Mouse (Mus musculus) limb, embryonic 13.5 days (tissue): ENCODE data around the gene Gm11555. TPM values are rescaled to one million over a fixed set of nuclear protein-coding genes. Genes with fewer than 3 reads are reported as not detected.
"Not testable (repeated sequence)": the region's sequence is repeated elsewhere in the genome, so short reads cannot be mapped to it uniquely, and the experiment has no call there.

ENCODE experiments used
- ATAC-seq: fragments of 200-750 bp; cut with Nextera tagmentation; 2 replicates; pipeline ENCODE4 v1.8.0; 2017; ENCODE audit warnings: low read depth, moderate number of reproducible peaks, moderate TSS enrichment; ENCODE audit not compliant: low FRiP score
- H3K27ac ChIP-seq: fragments of 300-500 bp; sonication (generic); 2 replicates; pipeline ENCODE4 v1.5.1; 2015; ENCODE audit warnings: inconsistent platforms, mild to moderate bottlenecking, moderate library complexity
- H3K27me3 ChIP-seq: fragments of 300-500 bp; sonication (generic); 2 replicates; pipeline ENCODE4 v1.6.1; 2015; ENCODE audit warnings: mild to moderate bottlenecking, inconsistent platforms
- H3K36me3 ChIP-seq: fragments of 300-500 bp; sonication (generic); 2 replicates; pipeline ENCODE4 v1.6.1; 2015; ENCODE audit warnings: inconsistent platforms, mild to moderate bottlenecking, moderate library complexity
- H3K4me1 ChIP-seq: fragments of 300-500 bp; sonication (generic); 2 replicates; pipeline ENCODE4 v1.6.1; 2015; ENCODE audit warnings: inconsistent platforms
- H3K4me2 ChIP-seq: fragments of 300-500 bp; sonication (generic); replicated peaks from 2 replicates; pipeline ENCODE4 v1.6.1; 2015; ENCODE audit warnings: inconsistent platforms, mild to moderate bottlenecking, moderate library complexity
- H3K4me3 ChIP-seq: fragments of 300-500 bp; sonication (generic); 2 replicates; pipeline ENCODE4 v1.5.1; 2015; ENCODE audit warnings: moderate library complexity, mild to moderate bottlenecking, inconsistent platforms
- H3K9ac ChIP-seq: fragments of 300-500 bp; sonication (generic); 2 replicates; pipeline ENCODE4 v1.6.1; 2015; ENCODE audit warnings: mild to moderate bottlenecking, inconsistent platforms
- H3K9me3 ChIP-seq: fragments of 300-500 bp; sonication (generic); 2 replicates; pipeline ENCODE4 v1.6.1; 2016; ENCODE audit warnings: inconsistent platforms
- WGBS: fragments of 180-500 bp; shearing (Covaris S2); methylation state at CpG from one replicate; pipeline ENCODE4 v1.1.7; 2015; 5-methylcytosine and 5-hydroxymethylcytosine counted together
- polyA plus RNA-seq: library from polyadenylated mRNA; unstranded; fragments of >200 nt; fragmentation: Nextera tagmentation; extraction: Ambion mirVana; gene quantifications from 2 replicates; pipeline ENCODE4 v1.2.1, GENCODE M21; 2015

Gm11555 gene
- polyA plus RNA-seq, 1 experiment from 2014 or later = not detected

- no peak overlapping the region for H3K9ac ChIP-seq
- ATAC-seq = no peak
- no peak overlapping the region for H3K27ac ChIP-seq
- 0 out of 2 replicates have a peak, but pooled peaks cover 4% of the 10 kb centered on the region for H3K4me1 ChIP-seq
- no peak overlapping the region for H3K4me2 ChIP-seq
- WGBS = 5% methylated on average over 1 of the region's 1 CpGs
- no peak overlapping the region for H3K4me3 ChIP-seq
- no peaks in the 10 kb centered on the region; the same call in 1 of the 2 replicates for H3K27me3 ChIP-seq
- H3K36me3 ChIP-seq = no peaks in the 10 kb centered on the region
- no peaks in the 10 kb centered on the region for H3K9me3 ChIP-seq
These were observed 9.1 kb downstream of the Gm11555 start for GRCm38 (mm10) chr11:99640926-99641325.

- H3K27me3 ChIP-seq = 0 out of 2 replicates have a peak, but pooled peaks cover 2% of the 10 kb centered on the region
- 59% methylated on average over 1 of the region's 1 CpGs for WGBS
- H3K4me1 ChIP-seq = 0 out of 2 replicates have a peak, but pooled peaks cover 4% of the 10 kb centered on the region
- H3K36me3 ChIP-seq = no peaks in the 10 kb centered on the region
- no peak overlapping the region for H3K4me2 ChIP-seq
- no peak for ATAC-seq
- no peak overlapping the region for H3K4me3 ChIP-seq
- H3K27ac ChIP-seq = no peak overlapping the region
- no peak overlapping the region for H3K9ac ChIP-seq
- H3K9me3 ChIP-seq = no peaks in the 10 kb centered on the region
These were observed 12.9 kb downstream of the Gm11555 start for GRCm38 (mm10) chr11:99637086-99637485.

GRCm38 (mm10) chr11:99634653-99635134, 15.3 kb downstream of the Gm11555 start, which contains the start of gene Krtap4-2:
Krtap4-2 (minus strand) TSS chr11:99635084.
- WGBS = 27% methylated on average over 8 of the region's 8 CpGs
- H3K36me3 ChIP-seq = no peaks in the 10 kb centered on the region
- H3K9me3 ChIP-seq = no peaks in the 10 kb centered on the region
- H3K4me1 ChIP-seq = no peaks in the 10 kb centered on the region
- H3K27me3 ChIP-seq = 0 out of 2 replicates have a peak, but pooled peaks cover 2% of the 10 kb centered on the region
- no peak within 1 kb of the TSS for H3K4me3 ChIP-seq
- no peak within 1 kb of the TSS for H3K4me2 ChIP-seq
- no peak for ATAC-seq
- H3K27ac ChIP-seq = no peak within 1 kb of the TSS
- H3K9ac ChIP-seq = no peak within 1 kb of the TSS

GRCm38 (mm10) chr11:99633293-99633692, 16.7 kb downstream of the Gm11555 start:
- 70% methylated on average over 2 of the region's 2 CpGs for WGBS

GRCm38 (mm10) chr11:99630890-99631289, 19.1 kb downstream of the Gm11555 start:
- no peaks in the 10 kb centered on the region for H3K4me1 ChIP-seq
- H3K27me3 ChIP-seq = peaks cover 5% of the 10 kb centered on the region; the same call in 1 of the 2 replicates
- no peak overlapping the region for H3K4me2 ChIP-seq
- WGBS = 69% methylated on average over 3 of the region's 3 CpGs
- no peak overlapping the region for H3K9ac ChIP-seq
- no peak overlapping the region for H3K4me3 ChIP-seq
- no peak for ATAC-seq
- no peaks in the 10 kb centered on the region for H3K36me3 ChIP-seq
- no peak overlapping the region for H3K27ac ChIP-seq
- no peaks in the 10 kb centered on the region for H3K9me3 ChIP-seq

More at GRCm38 (mm10) chr11:99633293-99633692, 16.7 kb downstream of the Gm11555 start:
- no peaks in the 10 kb centered on the region for H3K36me3 ChIP-seq
- ATAC-seq = no peak
- H3K4me2 ChIP-seq = no peak overlapping the region
- no peak overlapping the region for H3K27ac ChIP-seq
- no peaks in the 10 kb centered on the region for H3K4me1 ChIP-seq
- H3K4me3 ChIP-seq = no peak overlapping the region
- no peaks in the 10 kb centered on the region for H3K9me3 ChIP-seq
- H3K9ac ChIP-seq = no peak overlapping the region
- H3K27me3 ChIP-seq = 0 out of 2 replicates have a peak, but pooled peaks cover 2% of the 10 kb centered on the region

GRCm38 (mm10) chr11:99628138-99628537, 21.9 kb downstream of the Gm11555 start, which contains the start of gene Krtap4-1:
Krtap4-1 (minus strand) TSS chr11:99628238.
- Histone ChIP-seq H3K27ac (no peak within 1 kb of the TSS), H3K4me3 (no peak within 1 kb of the TSS), H3K4me1 (no peaks in the 10 kb centered on the region), H3K9me3 (no peaks in the 10 kb centered on the region), H3K36me3 (no peaks in the 10 kb centered on the region), H3K27me3 (peaks cover 3% of the 10 kb centered on the region; the same call in 1 of the 2 replicates), H3K4me2 (no peak within 1 kb of the TSS), H3K9ac (no peak within 1 kb of the TSS)
- 81% methylated on average over 4 of the region's 4 CpGs for WGBS
- ATAC-seq = no peak

GRCm38 (mm10) chr11:99620335-99620734, 29.7 kb downstream of the Gm11555 start, which contains the start of gene Gm11562:
Gm11562 (minus strand) TSS chr11:99620435.
- no peaks in the 10 kb centered on the region for H3K27me3 ChIP-seq
- H3K4me2 ChIP-seq = no peak within 1 kb of the TSS
- 78% methylated on average over 2 of the region's 2 CpGs for WGBS
- H3K9ac ChIP-seq = no peak within 1 kb of the TSS
- H3K9me3 ChIP-seq = no peaks in the 10 kb centered on the region
- H3K36me3 ChIP-seq = no peaks in the 10 kb centered on the region
- H3K4me1 ChIP-seq = no peaks in the 10 kb centered on the region
- no peak within 1 kb of the TSS for H3K4me3 ChIP-seq
- no peak within 1 kb of the TSS for H3K27ac ChIP-seq
- no peak for ATAC-seq

- Histone ChIP-seq H3K27ac (no peak within 1 kb of the TSS), H3K27me3 (no peaks in the 10 kb centered on the region), H3K9ac (no peak within 1 kb of the TSS), H3K4me2 (no peak within 1 kb of the TSS), H3K36me3 (no peaks in the 10 kb centered on the region), H3K4me3 (no peak within 1 kb of the TSS), H3K9me3 (no peaks in the 10 kb centered on the region), H3K4me1 (no peaks in the 10 kb centered on the region)
- no peak for ATAC-seq
- 76% methylated on average over 3 of the region's 3 CpGs for WGBS
These were observed 35.2 kb downstream of the Gm11555 start, which contains the start of gene Krtap2-4 for GRCm38 (mm10) chr11:99614796-99615363. Krtap2-4 (minus strand) TSS chr11:99614846.

- not testable (repeated sequence) for H3K27ac ChIP-seq, ATAC-seq, H3K9ac ChIP-seq, H3K4me3 ChIP-seq, H3K4me2 ChIP-seq, H3K4me1 ChIP-seq, H3K9me3 ChIP-seq, H3K27me3 ChIP-seq, H3K36me3 ChIP-seq
- 24% methylated on average over 2 of the region's 2 CpGs for WGBS
These were observed 39.9 kb downstream of the Gm11555 start, which contains the start of gene Gm11937 for GRCm38 (mm10) chr11:99610089-99610488. Gm11937 (minus strand) TSS chr11:99610189.

- no peak overlapping the region for H3K4me3 ChIP-seq
- H3K27me3 ChIP-seq = no peaks in the 10 kb centered on the region
- H3K4me2 ChIP-seq = no peak overlapping the region
- H3K27ac ChIP-seq = no peak overlapping the region
- H3K9me3 ChIP-seq = no peaks in the 10 kb centered on the region
- H3K36me3 ChIP-seq = no peaks in the 10 kb centered on the region
- no peak overlapping the region for H3K9ac ChIP-seq
- no peaks in the 10 kb centered on the region for H3K4me1 ChIP-seq
- WGBS = 62% methylated on average over 1 of the region's 1 CpGs
- ATAC-seq = no peak
These were observed 40.9 kb downstream of the Gm11555 start for GRCm38 (mm10) chr11:99609126-99609525.

GRCm38 (mm10) chr11:99603208-99603607, 46.8 kb downstream of the Gm11555 start, which contains the start of gene Gm11938:
Gm11938 (minus strand) TSS chr11:99603308.
- H3K9ac ChIP-seq, H3K36me3 ChIP-seq, ATAC-seq, H3K27me3 ChIP-seq, H3K4me2 ChIP-seq, H3K4me3 ChIP-seq, H3K4me1 ChIP-seq, H3K27ac ChIP-seq, H3K9me3 ChIP-seq: not testable (repeated sequence)
- 44% methylated on average over 1 of the region's 1 CpGs for WGBS
